Mouse (Mus musculus) CH12.LX (cell line): ENCODE data around the gene Ddx31. TPM values are rescaled to one million over a fixed set of nuclear protein-coding genes. Genes with fewer than 3 reads are reported as not detected.

Experiments used
- DNase-seq: peaks from one replicate; pipeline ENCODE4 v3.0.0-alpha.2; 2013; ENCODE audit errors: extremely low read depth
- H3K27ac ChIP-seq: 2 replicates; pipeline ENCODE4 v1.5.1; 2012; ENCODE audit warnings: low read depth, mild to moderate bottlenecking, control low read depth, moderate library complexity; ENCODE audit not compliant: insufficient read depth
- H3K27me3 ChIP-seq: replicated peaks from 2 replicates; pipeline ENCODE3; 2012; ENCODE audit warnings: inconsistent platforms
- H3K36me3 ChIP-seq, 2 experiments: replicated peaks in 1 of 2; 2 replicates each; pipeline versions ENCODE3 to v1.6.1; 2012; ENCODE audit warnings: inconsistent platforms in 1 of 2, low read length in 1 of 2, mild to moderate bottlenecking in 1 of 2, mixed read lengths in 1 of 2, moderate library complexity in 1 of 2; ENCODE audit not compliant: control insufficient read depth in 1 of 2, insufficient read depth in 1 of 2
- H3K4me1 ChIP-seq, 2 experiments: 2 replicates each; pipeline ENCODE4 v1.6.1; 2012; ENCODE audit warnings: inconsistent platforms in 1 of 2, moderate library complexity in 1 of 2; ENCODE audit not compliant: insufficient read depth in 2 of 2, control insufficient read depth in 1 of 2
- H3K4me2 ChIP-seq: 2 replicates; pipeline ENCODE4 v1.6.1; 2012; ENCODE audit warnings: low read depth, mild to moderate bottlenecking, control low read depth; ENCODE audit not compliant: poor library complexity, insufficient read depth, severe bottlenecking
- H3K4me3 ChIP-seq, 3 experiments: fragments of 150-350 bp in 1 of 3; sonication (generic) in 1 of 3; replicated peaks in 1 of 3; 2 replicates each; pipeline versions ENCODE3 to v1.5.1; 2011 to 2012; ENCODE audit warnings: low read depth in 2 of 3, low read length in 2 of 3, mild to moderate bottlenecking in 2 of 3, moderate library complexity in 2 of 3, control low read depth in 1 of 3, improper control_type of control experiment in 1 of 3, inconsistent platforms in 1 of 3, mixed read lengths in 1 of 3; ENCODE audit not compliant: poor library complexity in 1 of 3
- H3K79me2 ChIP-seq: replicated peaks from 2 replicates; pipeline ENCODE4 v1.6.1; 2012; ENCODE audit warnings: mild to moderate bottlenecking, moderate library complexity; ENCODE audit not compliant: control insufficient read depth, poor library complexity, insufficient read depth, severe bottlenecking; ENCODE audit errors: extremely low read depth
- H3K9ac ChIP-seq: 2 replicates; pipeline ENCODE4 v1.6.1; 2012; ENCODE audit warnings: low read depth, mild to moderate bottlenecking, control low read depth, moderate library complexity; ENCODE audit not compliant: insufficient read depth
- H3K9me3 ChIP-seq: replicated peaks from 2 replicates; pipeline ENCODE3; 2012; ENCODE audit warnings: low read length, inconsistent platforms, mixed read lengths
- BHLHE40 ChIP-seq: IDR thresholded peaks from 2 replicates; pipeline ENCODE4 v1.6.1; 2011; ENCODE audit warnings: mild to moderate bottlenecking, low read depth, low read length, improper control_type of control experiment
- CTCF ChIP-seq, 2 experiments: IDR thresholded peaks in 1 of 2; conservative IDR thresholded peaks in 1 of 2; 2 replicates each; pipeline ENCODE4 v1.5.1; 2011 to 2012; ENCODE audit warnings: low read depth in 2 of 2, low read length in 2 of 2, improper control_type of control experiment in 1 of 2, inconsistent platforms in 1 of 2, mild to moderate bottlenecking in 1 of 2, moderate library complexity in 1 of 2
- E2F4 ChIP-seq: IDR thresholded peaks from 2 replicates; pipeline ENCODE4 v1.6.1; 2011; ENCODE audit warnings: low read depth, low read length, improper control_type of control experiment; ENCODE audit not compliant: insufficient replicate concordance
- EP300 ChIP-seq: IDR thresholded peaks from 2 replicates; pipeline ENCODE4 v1.6.1; 2011; ENCODE audit warnings: low read length, improper control_type of control experiment
- ETS1 ChIP-seq: conservative IDR thresholded peaks from 2 replicates; pipeline ENCODE4 v1.6.1; 2012; ENCODE audit warnings: low read depth, mild to moderate bottlenecking, inconsistent platforms, low read length, improper control_type of control experiment, moderate library complexity
- GABPA ChIP-seq: IDR thresholded peaks from 2 replicates; pipeline ENCODE4 v1.6.1; 2012; ENCODE audit warnings: low read depth, low read length, improper control_type of control experiment, inconsistent platforms; ENCODE audit not compliant: insufficient replicate concordance
- JUN ChIP-seq: IDR thresholded peaks from 2 replicates; pipeline ENCODE4 v1.6.1; 2011; ENCODE audit warnings: low read depth, mild to moderate bottlenecking, low read length, improper control_type of control experiment, moderate library complexity; ENCODE audit not compliant: insufficient read depth
- MAFK ChIP-seq: IDR thresholded peaks from 2 replicates; pipeline ENCODE4 v1.6.1; 2011; ENCODE audit warnings: low read length, improper control_type of control experiment; ENCODE audit not compliant: insufficient replicate concordance
- MAX ChIP-seq: IDR thresholded peaks from 2 replicates; pipeline ENCODE4 v1.6.1; 2011; ENCODE audit warnings: low read length, improper control_type of control experiment
- MEF2A ChIP-seq: IDR thresholded peaks from 2 replicates; pipeline ENCODE4 v1.6.1; 2014; ENCODE audit warnings: low read depth, mild to moderate bottlenecking, inconsistent platforms, low read length, improper control_type of control experiment, borderline replicate concordance
- MYC ChIP-seq: IDR thresholded peaks from 2 replicates; pipeline ENCODE4 v1.6.1; 2011; ENCODE audit warnings: low read depth, mild to moderate bottlenecking, improper control_type of control experiment, low read length
- NELFE ChIP-seq: IDR thresholded peaks from 2 replicates; pipeline ENCODE4 v1.6.1; 2011; ENCODE audit warnings: low read depth, low read length, improper control_type of control experiment
- NRF1 ChIP-seq: IDR thresholded peaks from 2 replicates; pipeline ENCODE4 v1.6.1; 2014; ENCODE audit warnings: low read depth, mild to moderate bottlenecking, inconsistent platforms, low read length, improper control_type of control experiment, moderate library complexity
- POLR2A ChIP-seq: IDR thresholded peaks from 2 replicates; pipeline ENCODE4 v1.6.1; 2011; ENCODE audit warnings: low read depth, mild to moderate bottlenecking, improper control_type of control experiment, low read length
- POLR2AphosphoS2 ChIP-seq: IDR thresholded peaks from 2 replicates; pipeline ENCODE4 v1.6.1; 2011; ENCODE audit warnings: low read depth, low read length, improper control_type of control experiment
- RAD21 ChIP-seq: IDR thresholded peaks from 2 replicates; pipeline ENCODE4 v1.6.1; 2011; ENCODE audit warnings: low read depth, mild to moderate bottlenecking, low read length, improper control_type of control experiment, moderate library complexity
- SIN3A ChIP-seq: IDR thresholded peaks from 2 replicates; pipeline ENCODE4 v1.6.1; 2012; ENCODE audit warnings: low read length, improper control_type of control experiment, inconsistent platforms
- TBP ChIP-seq: conservative IDR thresholded peaks from 2 replicates; pipeline ENCODE4 v1.6.1; 2011; ENCODE audit warnings: low read depth, low read length, improper control_type of control experiment
- TCF12 ChIP-seq: IDR thresholded peaks from 2 replicates; pipeline ENCODE4 v1.6.1; 2014; ENCODE audit warnings: low read depth, mild to moderate bottlenecking, inconsistent platforms, low read length, improper control_type of control experiment
- UBTF ChIP-seq: IDR thresholded peaks from 2 replicates; pipeline ENCODE4 v1.6.1; 2012; ENCODE audit warnings: low read depth, mild to moderate bottlenecking, inconsistent platforms, low read length, improper control_type of control experiment, moderate library complexity
- ZMIZ1 ChIP-seq: IDR thresholded peaks from 2 replicates; pipeline ENCODE4 v1.6.1; 2012; ENCODE audit warnings: low read depth, mild to moderate bottlenecking, inconsistent platforms, low read length, improper control_type of control experiment
- dilution Hi-C: fragments of 300-500 bp; cut with MboI; formaldehyde crosslinking; loops from 2 replicates; pipeline ENCODE4 v1.14.3; 2020; ENCODE audit warnings: low sequenced_read_pairs; ENCODE audit not compliant: extremely low pct_unique_long_range_greater_than_20kb, extremely low pct_ligation_motif_present
- in situ Hi-C: fragments of 300-500 bp; cut with MboI; formaldehyde crosslinking; loops from 3 replicates; pipeline ENCODE4 v1.14.3; 2019; ENCODE audit warnings: low sequenced_read_pairs, low pct_ligation_motif_present, low pct_unique_long_range_greater_than_20kb, mixed read lengths
- polyA plus RNA-seq: library from polyadenylated mRNA; unstranded; fragments of >175 nt; gene quantifications from 2 replicates; pipeline ENCODE4 v1.2.1, GENCODE M21; 2012; ENCODE audit warnings: low read depth; ENCODE audit not compliant: insufficient read length
- total RNA-seq, 2 experiments: library from RNA; depleted of rRNA; stranded (reverse); fragments of 300-350 nt in 1 of 2; fragments of >200 nt in 1 of 2; gene quantifications; 2 replicates each; pipeline ENCODE4 v1.2.3; 2012 to 2014

The Ddx31 gene
- total and polyA plus RNA-seq, 3 experiments, result 15.9 to 26.8 (median 18.8) TPM

DNA sequence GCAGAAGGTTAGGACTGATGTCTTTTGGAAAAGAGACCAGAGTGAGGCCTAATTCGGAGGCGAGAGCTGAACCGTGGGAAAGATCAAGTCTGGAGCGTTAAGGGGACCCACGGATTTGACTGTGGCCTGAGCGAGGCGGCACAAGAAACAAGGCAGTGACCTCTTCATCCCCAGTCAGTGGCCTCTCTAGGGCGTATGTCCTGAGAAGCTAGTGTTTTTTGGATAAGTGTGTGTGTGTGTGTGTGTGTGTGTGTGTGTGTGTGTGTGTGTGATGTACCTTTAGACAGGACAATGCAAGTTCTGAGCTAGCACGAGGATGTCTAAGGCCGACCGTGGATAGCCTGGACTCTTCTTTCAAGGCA lies 76.9 kb downstream of the Ddx31 start:
- in situ Hi-C loops (no loop called here), dilution Hi-C loops (no loop called here)
- H3K9ac ChIP-seq, result no peak overlapping the region
- peaks cover 30% of the 10 kb centered on the region for H3K27me3 ChIP-seq
- H3K27ac ChIP-seq, result no peak overlapping the region
- TF ChIP-seq MYC, result no peak
- no peak for TF ChIP-seq RAD21
- TF ChIP-seq TBP, result no peak
- TF ChIP-seq MAFK, result no peak
- TF ChIP-seq ZMIZ1, result no peak
- no peak for TF ChIP-seq MAX
- H3K36me3 ChIP-seq, result no peaks in the 10 kb centered on the region
- H3K9me3 ChIP-seq, result no peaks in the 10 kb centered on the region
- H3K4me2 ChIP-seq, result no peak overlapping the region
- H3K79me2 ChIP-seq, result no peaks in the 10 kb centered on the region
- DNase-seq, result no peak
- peaks cover 7 to 17% of the 10 kb centered on the region in 2 experiments; a peak in 3 of 4 replicates for H3K4me1 ChIP-seq
- no peak overlapping the region for H3K4me3 ChIP-seq

- in situ Hi-C loops (no loop called here), dilution Hi-C loops (no loop called here)
- TF ChIP-seq POLR2A (no peak), UBTF (no peak), SIN3A (no peak), CTCF (conservative IDR thresholded peaks at IDR 0.05 in 1 of 2, IDR thresholded peaks at IDR 0.05 in 1 of 2; ENCODE audit: low read depth in 2 of 2, low read length in 2 of 2) (no peak), JUN (no peak)
- Histone ChIP-seq H3K36me3 (no peaks in the 10 kb centered on the region), H3K9me3 (no peaks in the 10 kb centered on the region), H3K4me2 (peak overlapping the region; percentile 46), H3K79me2 (no peaks in the 10 kb centered on the region), H3K9ac (no peak overlapping the region), H3K27ac (no peak overlapping the region), H3K4me1 (peaks cover 7 to 17% of the 10 kb centered on the region in 2 experiments; a peak in 3 of 4 replicates), H3K4me3 (peak overlapping the region in 2 of 3 experiments; percentile 17 to 47), H3K27me3 (peaks cover 30% of the 10 kb centered on the region)
- peak; percentile 41 for DNase-seq
Measured at GRCm38 (mm10) chr2:28917518-28918361, 77.5 kb downstream of the Ddx31 start.

GRCm38 (mm10) chr2:28919001-28919400 lies 78.8 kb downstream of the Ddx31 start:
- peaks cover 7 to 23% of the 10 kb centered on the region in 2 experiments; a peak in 3 of 4 replicates for H3K4me1 ChIP-seq
- H3K36me3 ChIP-seq, result no peaks in the 10 kb centered on the region
- TF ChIP-seq NELFE (no peak), MYC (no peak), TBP (no peak), E2F4 (no peak), SIN3A (no peak), ETS1 (no peak), BHLHE40 (no peak), EP300 (no peak), CTCF (conservative IDR thresholded peaks at IDR 0.05 in 1 of 2, IDR thresholded peaks at IDR 0.05 in 1 of 2; ENCODE audit: low read depth in 2 of 2, low read length in 2 of 2) (no peak), TCF12 (no peak), NRF1 (no peak), POLR2A (no peak), POLR2AphosphoS2 (no peak), GABPA (no peak), RAD21 (no peak), MEF2A (no peak), MAFK (no peak)
- no peak overlapping the region for H3K27ac ChIP-seq
- DNase-seq, result no peak
- H3K9ac ChIP-seq, result no peak overlapping the region
- no peak overlapping the region for H3K4me3 ChIP-seq
- H3K9me3 ChIP-seq, result no peaks in the 10 kb centered on the region
- H3K79me2 ChIP-seq, result no peaks in the 10 kb centered on the region
- H3K27me3 ChIP-seq, result peaks cover 32% of the 10 kb centered on the region
- in situ Hi-C loops (no loop called here), dilution Hi-C loops (no loop called here)
- no peak overlapping the region for H3K4me2 ChIP-seq
